Mouse (Mus musculus) c-Kit-positive CD71-positive TER-119-negative erythroid progenitor cells, embryonic 14.5 days (primary cell): ENCODE data around the gene Hcn1.

ENCODE experiments used
- DNase-seq: peaks from one replicate; pipeline ENCODE4 v3.0.0-alpha.2; 2013; ENCODE audit warnings: low read depth

Gene Hcn1

DNA sequence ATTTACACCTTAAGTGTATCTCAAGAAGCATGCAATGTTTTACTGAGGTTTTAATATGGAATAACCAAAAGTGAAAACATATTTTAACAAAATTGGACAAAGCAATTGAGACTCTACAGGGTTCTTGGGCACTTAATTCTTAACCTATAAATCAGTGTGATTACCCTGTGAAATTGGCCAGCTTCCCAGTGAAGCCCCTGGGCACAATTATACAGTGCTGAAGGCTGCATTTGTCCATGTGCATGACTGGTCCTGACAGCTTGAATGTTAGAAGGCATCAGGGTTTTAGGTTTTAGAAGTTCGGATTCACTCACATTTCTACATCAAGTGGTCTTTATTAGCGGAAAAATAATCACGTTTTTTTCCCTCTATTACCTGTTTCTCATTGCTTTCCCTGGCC lies 103.9 kb downstream of the Hcn1 start:
- DNase-seq, result no peak

DNA sequence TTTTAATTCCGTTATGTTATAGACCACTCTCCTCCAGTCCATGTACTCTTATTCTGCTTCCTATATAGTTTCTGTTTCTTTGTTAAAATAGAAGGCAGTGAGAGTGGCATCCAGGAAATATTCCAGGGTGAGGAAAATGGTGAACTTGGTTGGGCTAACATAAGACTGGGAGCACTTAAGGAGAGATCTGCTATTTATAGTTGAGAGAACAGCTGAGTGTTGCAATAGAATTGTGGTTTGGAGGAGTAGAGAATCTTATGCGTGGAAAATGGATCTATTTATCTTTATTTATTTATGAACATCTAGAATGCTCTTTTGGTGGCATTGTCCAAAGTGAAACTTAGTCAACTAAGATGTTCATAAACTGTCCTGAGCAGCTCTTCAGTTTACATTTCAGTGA lies 104.4 kb downstream of the Hcn1 start:
- no peak for DNase-seq

DNA sequence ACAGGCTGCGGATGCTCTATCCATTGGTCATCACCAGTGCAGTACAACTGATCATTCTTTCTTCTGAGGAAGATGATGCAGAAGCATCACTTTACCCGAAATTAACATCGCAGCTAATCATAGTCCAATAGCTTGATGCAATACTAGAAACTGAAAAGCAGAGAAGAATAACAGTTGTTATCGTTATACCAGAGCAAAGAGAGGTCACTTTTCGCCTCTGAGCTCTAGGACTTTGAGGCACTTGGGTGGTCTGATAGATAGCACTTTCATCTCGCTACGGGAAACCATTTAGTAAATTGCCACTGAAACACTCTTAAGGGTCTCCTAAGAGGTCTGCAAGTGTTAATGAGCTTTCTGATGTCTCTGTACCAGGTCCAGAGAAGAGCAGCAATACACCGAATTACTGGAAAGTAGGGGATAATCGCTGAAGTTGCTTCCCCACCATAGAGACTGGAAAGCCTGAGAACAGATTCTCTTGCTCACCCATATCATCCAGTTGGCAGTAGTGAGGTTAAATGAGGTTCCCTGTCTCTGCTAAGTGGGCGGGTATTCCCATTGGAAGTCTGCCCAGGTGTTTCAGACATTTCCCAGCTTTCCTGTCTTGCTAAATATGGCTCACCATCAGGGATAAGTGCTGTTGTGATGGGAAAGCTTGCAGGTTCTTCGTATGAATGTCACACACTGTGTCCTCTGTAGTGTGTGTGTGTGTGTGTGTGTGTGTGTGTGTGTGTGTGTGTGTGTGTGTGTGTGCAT lies 105.0 kb downstream of the Hcn1 start:
- DNase-seq, result no peak

DNA sequence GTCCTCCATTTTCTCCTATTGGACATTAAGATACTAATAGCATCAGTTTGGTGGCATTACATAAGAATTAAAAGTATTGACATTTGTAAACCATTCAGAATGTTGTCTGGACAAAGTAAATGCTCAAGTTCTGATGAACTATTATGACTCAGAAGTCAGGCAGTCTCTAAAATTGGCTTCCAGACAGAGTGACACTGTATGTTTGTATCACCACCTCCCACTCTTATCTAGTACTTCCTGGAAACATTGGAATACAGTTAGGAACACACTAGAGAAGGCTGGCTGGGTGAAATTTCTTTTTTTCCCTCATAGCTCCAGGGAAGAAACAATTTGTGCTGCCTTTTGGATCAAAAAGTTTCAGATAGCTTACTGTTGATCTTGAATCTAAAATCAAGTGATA lies 108.7 kb downstream of the Hcn1 start:
- DNase-seq, result no peak

DNA sequence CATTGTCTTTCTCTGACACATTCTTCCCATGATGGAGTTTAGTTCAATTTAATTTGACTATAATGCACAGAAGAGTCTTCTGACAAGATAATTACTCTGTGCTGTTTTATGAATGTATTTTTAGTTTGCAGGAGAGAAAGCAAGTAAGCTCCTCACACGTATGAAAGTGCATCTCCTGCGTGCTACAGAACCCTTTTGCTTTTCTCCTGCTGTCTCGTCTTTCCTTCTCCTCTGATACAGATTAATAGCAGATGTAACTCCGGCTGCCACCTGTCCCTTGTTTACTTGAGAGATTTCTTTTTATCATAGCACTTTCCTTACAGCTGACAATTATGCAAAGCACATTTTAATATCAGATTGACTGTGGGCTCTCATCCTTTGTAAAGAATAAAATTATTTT lies 120.0 kb downstream of the Hcn1 start:
- DNase-seq, result no peak

DNA sequence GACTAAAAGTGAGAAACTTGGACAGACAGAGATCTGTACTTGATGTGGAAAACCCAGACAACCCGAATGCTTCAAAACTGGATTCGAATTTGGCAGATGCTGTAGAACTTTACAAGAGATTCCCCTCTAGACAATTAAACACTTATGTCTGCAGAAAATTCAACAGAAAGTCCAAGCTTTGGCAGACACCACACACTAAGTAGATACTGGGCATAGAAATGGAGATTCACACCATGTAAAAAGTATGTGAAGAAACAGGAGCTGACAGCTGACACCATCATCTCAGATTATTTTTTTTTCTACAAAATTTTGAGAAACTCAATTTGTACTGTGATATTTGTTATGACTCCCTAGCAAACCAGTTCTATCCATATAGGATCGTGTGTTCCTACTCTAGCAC lies 122.0 kb downstream of the Hcn1 start:
- DNase-seq, result no peak

DNA sequence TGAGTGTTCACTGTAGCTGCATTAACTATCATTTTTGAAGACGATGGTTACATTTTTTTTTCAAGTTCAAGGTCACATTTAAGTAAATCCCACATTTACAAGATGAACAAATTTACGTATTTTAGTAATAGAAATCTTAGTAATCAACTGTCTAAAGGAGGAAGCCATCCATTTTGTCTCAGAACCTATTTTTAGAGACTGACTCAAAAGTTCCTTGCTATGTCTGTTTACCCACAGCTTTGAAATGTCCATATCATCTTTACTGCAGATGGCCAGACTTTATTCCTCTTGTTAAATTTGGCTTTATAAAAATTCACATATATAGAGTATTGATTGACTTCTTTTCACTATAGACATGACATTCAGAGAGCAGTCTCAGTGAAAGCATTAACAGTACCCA lies 126.3 kb downstream of the Hcn1 start:
- DNase-seq, result no peak

DNA sequence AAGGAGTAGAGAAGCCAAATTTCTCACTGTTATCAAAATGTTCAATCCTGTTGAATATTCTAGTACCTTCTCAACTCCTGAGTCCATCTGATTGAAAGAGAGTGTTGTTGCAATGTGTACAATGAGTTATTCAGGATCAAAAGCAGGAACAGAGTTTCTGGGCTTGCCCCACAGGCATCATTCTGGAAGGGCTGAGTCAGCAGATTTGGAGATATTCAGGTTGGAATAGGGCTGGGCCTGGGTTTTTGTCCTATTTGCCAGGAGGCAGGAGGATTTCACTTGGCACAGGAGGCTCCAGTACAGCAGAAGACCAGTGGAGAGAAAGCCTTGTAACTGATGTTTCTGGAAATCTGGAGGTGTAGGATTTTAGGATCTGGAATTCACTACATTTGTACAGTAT lies 130.6 kb downstream of the Hcn1 start:
- DNase-seq, result no peak

DNA sequence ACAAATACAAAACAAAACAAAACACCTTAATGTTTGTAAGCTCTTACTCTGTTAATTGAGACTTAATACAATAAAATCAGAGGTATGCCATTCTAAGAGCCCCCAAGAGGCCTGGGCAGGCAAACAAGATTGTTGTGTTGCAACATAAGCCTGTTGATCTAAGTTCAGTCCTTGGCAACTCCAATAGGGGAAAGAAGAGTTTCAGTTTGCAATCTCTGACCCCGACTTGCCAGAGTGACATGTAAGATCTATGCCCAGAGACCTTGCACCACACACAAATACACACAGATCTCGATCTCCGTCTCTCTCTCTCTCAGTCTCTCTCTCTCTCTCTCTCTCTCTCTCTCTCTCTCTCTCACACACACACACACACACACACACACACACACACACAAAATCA lies 142.3 kb downstream of the Hcn1 start:
- DNase-seq, result no peak

DNA sequence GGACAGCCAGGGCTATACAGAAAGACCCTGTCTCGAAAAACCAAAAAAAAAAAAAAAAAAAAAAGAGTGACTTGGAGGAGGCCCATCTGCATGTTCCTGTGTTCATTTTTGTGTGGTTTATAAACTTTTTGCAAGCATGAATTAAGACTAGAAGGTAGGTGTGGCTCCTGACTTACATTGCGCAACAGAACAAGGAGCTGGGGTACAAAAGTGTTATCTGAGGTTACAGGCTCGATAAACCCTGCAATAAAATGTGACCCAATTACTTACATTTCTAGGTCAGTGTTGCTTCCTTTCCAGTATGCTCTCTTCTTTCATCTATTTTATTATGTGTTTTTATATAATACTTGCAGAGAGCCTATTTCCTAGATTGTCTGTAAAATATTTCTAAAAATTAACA lies 143.1 kb downstream of the Hcn1 start:
- DNase-seq, result no peak

DNA sequence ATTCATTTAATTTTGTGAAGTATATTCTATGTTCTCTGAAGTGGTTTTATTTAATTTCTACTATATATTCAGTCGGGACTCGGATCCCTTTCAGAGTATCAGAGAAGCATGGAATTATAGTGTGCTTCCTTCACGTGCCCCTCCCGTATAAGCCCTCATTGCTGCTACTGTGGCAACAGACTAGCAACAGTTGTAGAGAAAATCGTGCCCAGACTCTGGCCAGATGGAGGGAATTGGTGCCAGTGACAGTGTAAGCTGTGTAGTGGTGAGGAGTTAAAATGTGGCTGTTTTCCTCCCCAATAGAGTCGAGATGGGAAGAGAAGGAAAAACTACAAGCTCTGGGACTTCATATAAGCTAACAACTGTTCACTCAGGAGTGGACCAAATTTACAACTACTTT lies 163.4 kb downstream of the Hcn1 start:
- DNase-seq, result no peak

DNA sequence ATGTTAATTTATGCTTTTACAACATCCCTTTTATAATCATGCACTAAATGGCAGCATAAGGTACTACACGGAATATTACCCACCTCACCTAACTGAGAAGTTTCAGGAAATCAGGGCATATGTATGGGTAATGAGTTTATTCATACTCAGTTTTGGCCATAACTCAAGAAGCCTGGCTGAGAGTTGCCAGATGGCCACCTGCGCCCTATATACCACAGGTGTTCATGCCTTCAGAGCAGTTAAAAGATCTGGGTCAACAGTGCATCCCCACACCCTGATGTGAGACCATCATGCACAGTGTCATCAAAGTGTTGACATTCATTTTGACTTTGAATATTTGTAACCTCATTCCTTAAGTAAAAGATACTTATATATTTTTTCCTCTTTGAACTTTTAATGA lies 183.3 kb downstream of the Hcn1 start:
- no peak for DNase-seq

DNA sequence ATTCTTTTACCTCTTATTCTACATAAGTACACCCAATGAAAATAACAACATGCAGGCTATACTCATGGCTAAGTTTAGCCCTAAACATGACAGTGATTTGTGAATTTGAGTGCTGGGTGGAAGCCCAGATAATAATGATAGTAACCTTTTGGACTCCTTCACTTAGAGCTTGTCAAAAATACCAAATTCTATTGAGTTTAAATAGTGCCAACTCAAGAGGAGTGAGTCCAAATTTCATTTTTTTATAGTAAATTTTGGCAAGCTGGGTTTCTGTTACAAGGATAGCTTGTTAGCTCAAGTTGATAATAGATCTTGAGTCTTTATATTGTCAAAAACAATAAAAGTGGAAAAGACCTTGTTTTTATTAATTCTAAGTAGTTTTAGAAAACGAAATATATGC lies 190.7 kb downstream of the Hcn1 start:
- no peak for DNase-seq

DNA sequence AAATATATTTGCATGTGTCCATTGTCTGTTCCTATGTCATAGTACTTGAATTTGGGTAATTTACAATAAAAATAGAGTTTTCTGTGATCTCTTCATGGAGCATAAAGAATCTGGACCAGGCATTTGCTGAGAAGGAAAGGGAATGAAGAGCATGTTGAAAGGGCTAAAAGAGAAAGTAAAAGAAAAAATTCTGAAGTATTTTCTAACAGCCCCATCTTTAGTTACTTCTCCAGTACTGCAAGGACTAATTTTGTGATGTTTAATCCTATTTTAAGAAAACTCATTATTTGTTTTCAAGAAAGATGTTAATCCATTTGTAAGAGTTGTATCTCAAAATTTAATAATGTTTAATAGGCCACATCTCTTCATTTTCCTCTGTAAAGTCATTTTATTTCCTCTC lies 198.9 kb downstream of the Hcn1 start:
- DNase-seq, result no peak

DNA sequence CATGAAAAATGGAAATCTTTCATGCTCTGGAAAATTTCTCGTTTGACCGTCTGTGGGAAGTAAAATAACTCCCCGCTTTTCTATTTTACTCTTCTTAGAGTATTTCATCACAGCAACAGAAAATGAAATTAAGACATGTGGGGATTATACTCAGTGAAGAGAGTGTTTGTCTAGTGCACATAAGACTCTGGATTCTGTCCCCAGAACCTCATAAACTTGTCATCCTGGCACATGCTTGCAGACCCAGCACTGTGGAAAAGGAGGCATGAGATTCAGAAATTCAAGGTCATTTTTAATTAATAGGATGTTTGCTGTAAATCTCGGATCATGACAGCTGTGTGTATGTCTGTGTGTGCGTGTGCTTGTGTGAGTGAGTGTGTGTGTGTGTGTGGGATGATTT lies 225.5 kb downstream of the Hcn1 start:
- no peak for DNase-seq

DNA sequence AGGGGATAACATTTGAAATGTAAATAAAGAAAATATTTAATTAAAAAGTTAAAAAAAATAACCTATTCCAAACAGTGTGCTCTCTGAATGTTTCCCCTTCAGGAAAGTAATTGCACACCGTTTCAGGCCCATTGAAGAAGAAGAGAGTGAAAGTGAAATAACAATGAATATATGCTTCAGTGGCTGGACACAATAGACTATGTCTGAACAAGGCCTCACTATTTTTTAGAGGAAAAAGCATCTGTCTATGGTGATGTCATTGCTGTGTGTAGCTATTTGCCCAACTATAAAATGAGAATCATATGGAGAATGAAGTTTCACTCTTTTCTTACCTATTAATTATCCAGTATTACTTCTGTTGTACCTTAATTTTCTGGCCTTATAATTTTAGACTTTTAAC lies 234.5 kb downstream of the Hcn1 start:
- DNase-seq, result no peak

DNA sequence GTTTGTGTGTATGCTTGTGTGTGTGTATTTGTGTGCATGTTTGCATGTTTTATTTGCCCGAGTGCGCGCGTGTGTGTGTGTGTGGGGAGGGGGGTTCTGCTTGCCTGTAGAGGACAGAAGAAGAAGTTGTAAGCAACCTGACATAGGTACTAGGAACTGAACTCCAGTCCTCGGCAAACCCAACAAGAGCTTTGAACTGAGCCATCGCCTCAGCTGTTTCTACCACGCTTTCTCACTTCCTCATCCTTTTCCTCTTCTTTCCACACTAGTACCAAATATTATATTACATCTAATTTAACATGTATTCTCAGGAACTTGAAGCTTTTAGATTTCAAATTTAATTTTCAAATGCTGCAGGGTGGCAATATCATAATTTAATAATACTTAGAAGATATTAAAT lies 236.1 kb downstream of the Hcn1 start:
- no peak for DNase-seq

DNA sequence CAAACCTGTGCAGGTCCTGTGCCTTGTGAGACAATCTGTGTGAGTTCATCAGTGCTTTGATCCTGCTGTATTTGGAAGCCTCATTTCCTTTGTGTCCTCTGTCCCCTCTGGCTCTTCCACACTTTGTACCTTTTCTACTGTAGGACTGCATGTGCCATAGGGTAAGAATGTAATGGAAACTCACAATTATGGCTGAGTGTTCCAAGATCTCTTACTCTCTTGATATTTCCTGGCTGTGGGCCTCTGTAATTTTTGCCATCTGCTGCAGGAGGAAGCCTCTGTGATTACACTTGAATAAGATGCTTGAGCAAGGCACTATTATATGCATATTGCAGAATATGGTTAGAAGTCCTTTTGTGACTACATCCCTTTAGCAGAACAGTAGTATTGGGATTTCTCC lies 240.2 kb downstream of the Hcn1 start:
- DNase-seq, result no peak

DNA sequence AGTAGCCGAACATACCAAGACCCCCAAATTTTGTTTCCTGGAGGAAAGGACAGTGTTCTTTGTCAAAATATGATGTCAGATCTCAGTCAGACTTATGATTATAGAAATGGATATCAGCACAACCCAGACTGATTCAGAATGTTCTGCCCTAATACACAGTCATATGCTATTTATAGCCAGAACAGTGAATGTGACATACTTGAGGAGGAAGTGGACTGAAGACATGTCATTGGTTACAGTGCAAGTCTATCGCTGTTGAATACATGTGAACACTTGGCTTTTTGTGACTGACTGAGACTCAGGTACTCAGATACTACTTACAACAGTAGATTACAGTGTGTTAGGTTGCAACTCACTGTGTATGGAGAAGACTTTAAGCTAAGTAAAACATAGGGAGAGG lies 245.2 kb downstream of the Hcn1 start:
- no peak for DNase-seq

DNA sequence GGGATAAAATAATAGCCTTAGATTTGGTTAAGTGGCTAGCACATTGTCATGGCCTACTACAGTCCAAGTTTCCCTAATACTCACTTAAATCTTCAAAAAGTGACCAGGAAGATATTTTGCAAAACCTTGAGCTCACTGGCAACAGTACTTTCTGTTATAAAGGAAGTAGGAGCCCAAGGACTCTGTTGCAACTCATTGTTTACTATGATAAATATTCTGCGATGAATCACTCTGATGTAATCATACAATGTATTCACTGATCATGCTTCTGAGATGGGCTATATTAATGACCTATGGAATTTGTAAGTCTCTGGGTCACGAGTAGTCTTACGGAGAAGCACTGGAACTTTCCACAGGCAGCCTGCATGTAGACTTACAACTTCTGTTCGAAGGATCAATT lies 246.6 kb downstream of the Hcn1 start:
- DNase-seq, result no peak

DNA sequence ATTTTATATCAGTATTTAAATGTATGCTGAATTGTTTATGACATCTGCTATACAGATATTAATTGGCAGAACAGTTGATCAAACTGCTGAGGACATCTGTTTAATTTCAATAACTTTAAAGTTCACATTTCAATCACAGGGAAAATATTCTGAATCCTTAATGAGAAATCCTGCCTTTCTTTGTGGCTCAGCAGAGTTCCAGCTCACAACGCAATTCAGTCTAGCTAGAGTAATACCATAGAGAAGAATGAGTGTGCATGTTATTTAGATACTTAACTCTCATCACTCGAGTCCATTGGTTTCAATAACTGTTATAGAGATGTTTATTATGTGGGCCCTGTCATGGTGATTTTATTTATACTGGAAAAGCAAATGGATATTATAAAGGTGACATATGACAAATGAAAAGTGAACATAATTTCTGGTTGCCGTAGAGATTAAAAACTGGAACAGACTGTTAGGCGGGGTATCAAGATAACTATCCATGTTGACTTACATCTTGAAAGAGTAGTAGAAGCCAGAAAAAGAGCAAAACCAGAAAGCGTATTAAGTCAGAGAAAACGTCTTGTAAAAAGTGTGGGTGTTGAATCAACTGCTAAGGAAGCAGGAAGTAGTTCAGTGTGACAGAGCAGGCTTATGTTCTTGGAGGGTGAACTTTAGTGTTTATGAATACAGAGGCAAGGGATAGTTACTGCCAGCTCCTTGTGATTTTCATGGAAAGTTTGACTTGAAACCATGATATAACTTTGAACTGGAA lies 250.0 kb downstream of the Hcn1 start:
- DNase-seq, result no peak

DNA sequence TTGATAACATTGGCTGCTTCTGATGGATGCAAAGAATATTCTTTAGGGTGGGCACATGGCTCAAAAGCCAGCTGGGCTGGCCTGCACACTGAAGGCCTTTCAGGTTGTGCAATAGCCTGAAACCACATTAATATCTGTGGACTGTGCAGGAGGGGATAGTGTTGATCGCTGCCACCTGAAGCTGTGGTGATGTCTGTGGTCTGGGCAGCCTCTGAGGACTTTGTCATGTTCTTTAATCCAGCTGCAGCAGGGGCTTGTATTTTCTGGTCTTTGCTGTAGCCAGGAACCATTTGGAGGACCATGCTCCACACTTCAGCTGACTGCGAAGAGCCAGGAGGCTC lies 250.6 kb downstream of the Hcn1 start:
- no peak for DNase-seq

DNA sequence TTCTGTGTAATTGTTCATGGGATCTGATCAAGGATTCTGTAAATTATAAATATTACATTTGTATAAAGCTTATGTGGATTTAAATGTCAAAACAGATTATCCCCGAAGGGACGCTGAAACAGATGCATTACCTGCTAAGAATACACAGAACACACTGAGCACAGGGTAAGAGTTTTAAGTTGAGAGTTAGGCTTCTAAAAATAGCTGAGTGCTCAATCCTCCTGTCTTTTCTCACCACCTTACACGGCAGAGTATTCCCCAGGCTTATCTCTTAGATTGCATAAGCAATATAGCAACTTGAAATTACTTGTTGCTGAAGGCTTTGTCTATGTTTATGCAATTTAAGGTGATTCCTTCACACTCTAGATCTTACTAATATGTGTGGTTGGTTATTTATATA lies 256.3 kb downstream of the Hcn1 start:
- no peak for DNase-seq

DNA sequence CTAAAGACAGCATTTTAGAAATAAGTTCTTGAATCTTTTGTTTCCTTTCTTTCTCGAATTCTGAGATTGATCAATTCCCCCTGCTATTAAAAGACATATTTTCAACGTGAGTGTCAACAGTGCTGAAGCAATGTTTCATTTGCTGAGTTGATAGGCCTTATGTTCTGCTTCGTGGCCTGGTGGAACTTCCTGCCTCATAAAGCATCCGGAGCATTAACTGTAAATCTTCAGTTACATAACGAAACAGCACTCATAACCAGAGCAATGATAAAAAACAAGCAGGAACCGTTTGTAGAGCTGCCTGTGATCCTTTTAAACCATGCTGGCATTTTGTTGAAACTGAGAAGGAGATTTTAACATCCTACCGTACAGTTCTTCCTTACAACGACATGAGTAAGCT lies 275.7 kb downstream of the Hcn1 start:
- no peak for DNase-seq
